In genomic region chr10:112584939-112585338, GRCm38 (mm10) we compare ENCODE assay signal across 24 mouse cellular contexts.
A peak's percentile ranks its signal among the peaks of the same experiment; 100 is the strongest.
DNase-seq lines count a peak whose midpoint lies in the region; TF ChIP-seq lines count a peak whose summit lies in the region.
"Had no signal": no experiment of that assay in that cellular context is flagged by ENCODE, and none has a peak within 500 bp of the region (broad histone marks: within the 10 kb centered on the region; RNA-seq: fewer than 3 reads in every experiment).

No protein-coding gene starts in this region.

- TF ChIP-seq CTCF in gastrocnemius, adult 2 months (IDR thresholded peaks at IDR 0.05), result no peak

- no peak overlapping the region for H3K27ac ChIP-seq in gastrocnemius, adult 2 months
- H3K27ac ChIP-seq: embryonic facial prominence, embryonic 12.5 days; embryonic facial prominence, embryonic 15.5 days; heart, embryonic 13.5 days; hindbrain, embryonic 14.5 days; hindbrain, postnatal 0 days had no signal

- intact Hi-C loops in left cerebral cortex, postnatal 14 days (cut with DNase I), result no loop called here
- intact Hi-C loops in left cerebral cortex, postnatal 4 days (cut with DNase I), result no loop called here
- intact Hi-C loops in gastrocnemius, adult 2 months (cut with DNase I), result no loop called here

- DNase-seq in layer of hippocampus, adult 11-12 months (ENCODE audit: low spot score), result peak; percentile 16
- no peak for DNase-seq in layer of hippocampus, postnatal 25 days (ENCODE audit: extremely low spot score in 1 of 2, low spot score in 1 of 2)
- DNase-seq in left cerebral cortex, postnatal 14 days (ENCODE audit: low spot score in 2 of 2), result peak; percentile 2 to 5
- no peak for DNase-seq in left cerebral cortex, postnatal 4 days
- DNase-seq in brain, adult 2 months (ENCODE audit: low read depth, low spot score), result peak; percentile 54
- peak; percentile 11 for DNase-seq in telencephalon, adult 2 months (ENCODE audit: low read depth, low spot score)
- no peak for DNase-seq in gastrocnemius, adult 2 months
- DNase-seq: adrenal gland, postnatal 10 days; adrenal gland, postnatal 36 days; B cell, adult 2 months; cerebellum, adult 11 months; cerebellum, adult 2 months; cerebellum, adult 9-11 months; cerebellum, postnatal 25 days; forebrain, postnatal 0 days; gastrocnemius, postnatal 25 days; heart, adult 18-20 months; heart, postnatal 14 days; heart, postnatal 4 days had no signal

- H3K4me3 ChIP-seq in gastrocnemius, adult 2 months, result no peak overlapping the region
- H3K4me3 ChIP-seq: embryonic facial prominence, embryonic 12.5 days; embryonic facial prominence, embryonic 15.5 days; heart, embryonic 13.5 days had no signal

Comparison
In these comparisons a context has a peak if more than half of its experiments do, and no peak if none do; other contexts are left out.
1. DNase-seq: peak in layer of hippocampus, adult 11-12 months (single experiment), left cerebral cortex, postnatal 14 days (2 of 2), brain, adult 2 months (single experiment) and telencephalon, adult 2 months (single experiment); none in layer of hippocampus, postnatal 25 days (0 of 2), left cerebral cortex, postnatal 4 days (single experiment) and gastrocnemius, adult 2 months (single experiment).